Mouse (Mus musculus) E14TG2a.4 (cell line): ENCODE results near the gene Plekha7.

Source experiments
- H3K27me3 ChIP-seq: 2 replicates; pipeline ENCODE4 v1.6.1; 2014; ENCODE audit warnings: low read length, control low read depth; ENCODE audit not compliant: insufficient read depth
- H3K36me3 ChIP-seq: 2 replicates; pipeline ENCODE4 v1.6.1; 2014; ENCODE audit warnings: low read length, control low read depth; ENCODE audit not compliant: insufficient read depth
- H3K4me1 ChIP-seq: replicated peaks from 2 replicates; pipeline ENCODE4 v1.6.1; 2014; ENCODE audit warnings: low read depth, low read length, control low read depth
- H3K4me3 ChIP-seq: replicated peaks from 2 replicates; pipeline ENCODE4 v1.5.1; 2014; ENCODE audit warnings: mild to moderate bottlenecking, low read length
- H3K9me3 ChIP-seq: 2 replicates; pipeline ENCODE4 v1.6.1; 2014; ENCODE audit warnings: low read length, control low read depth
- CTCF ChIP-seq: conservative IDR thresholded peaks from 2 replicates; pipeline ENCODE4 v1.5.1; 2014; ENCODE audit warnings: low read length
- NANOG ChIP-seq: IDR thresholded peaks from 2 replicates; pipeline ENCODE4 v1.6.1; 2014; ENCODE audit warnings: borderline replicate concordance, low read length, mixed read lengths
- POU5F1 ChIP-seq: IDR thresholded peaks from 2 replicates; pipeline ENCODE4 v1.6.1; 2014; ENCODE audit warnings: low read length, borderline replicate concordance

The Plekha7 gene

DNA sequence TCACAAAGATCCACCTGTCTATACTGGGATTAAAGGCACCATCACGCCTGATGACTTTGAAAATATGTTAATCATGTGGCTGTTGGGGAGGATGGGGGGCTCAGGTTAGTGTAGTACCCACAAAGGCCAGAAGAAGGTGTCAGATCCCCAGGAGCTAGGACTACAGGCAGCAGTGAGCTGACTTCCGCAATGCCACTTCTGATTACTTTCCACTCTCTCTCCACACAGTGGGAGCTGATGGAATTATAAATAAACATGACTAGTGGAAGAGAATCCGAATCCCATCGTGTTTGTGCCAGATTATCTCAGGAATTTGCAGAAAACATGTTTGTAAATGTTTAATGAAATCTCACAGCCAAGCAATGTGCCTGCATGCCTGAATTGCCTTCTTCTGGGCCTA is 46.1 kb downstream of the Plekha7 start:
- Histone ChIP-seq H3K4me3 (no peak overlapping the region), H3K9me3 (no peaks in the 10 kb centered on the region), H3K4me1 (peaks cover 94% of the 10 kb centered on the region), H3K36me3 (peaks cover 10% of the 10 kb centered on the region; the same call in 1 of the 2 replicates), H3K27me3 (no peaks in the 10 kb centered on the region)
- peak; percentile 42 for TF ChIP-seq CTCF
- no peak for TF ChIP-seq NANOG

DNA sequence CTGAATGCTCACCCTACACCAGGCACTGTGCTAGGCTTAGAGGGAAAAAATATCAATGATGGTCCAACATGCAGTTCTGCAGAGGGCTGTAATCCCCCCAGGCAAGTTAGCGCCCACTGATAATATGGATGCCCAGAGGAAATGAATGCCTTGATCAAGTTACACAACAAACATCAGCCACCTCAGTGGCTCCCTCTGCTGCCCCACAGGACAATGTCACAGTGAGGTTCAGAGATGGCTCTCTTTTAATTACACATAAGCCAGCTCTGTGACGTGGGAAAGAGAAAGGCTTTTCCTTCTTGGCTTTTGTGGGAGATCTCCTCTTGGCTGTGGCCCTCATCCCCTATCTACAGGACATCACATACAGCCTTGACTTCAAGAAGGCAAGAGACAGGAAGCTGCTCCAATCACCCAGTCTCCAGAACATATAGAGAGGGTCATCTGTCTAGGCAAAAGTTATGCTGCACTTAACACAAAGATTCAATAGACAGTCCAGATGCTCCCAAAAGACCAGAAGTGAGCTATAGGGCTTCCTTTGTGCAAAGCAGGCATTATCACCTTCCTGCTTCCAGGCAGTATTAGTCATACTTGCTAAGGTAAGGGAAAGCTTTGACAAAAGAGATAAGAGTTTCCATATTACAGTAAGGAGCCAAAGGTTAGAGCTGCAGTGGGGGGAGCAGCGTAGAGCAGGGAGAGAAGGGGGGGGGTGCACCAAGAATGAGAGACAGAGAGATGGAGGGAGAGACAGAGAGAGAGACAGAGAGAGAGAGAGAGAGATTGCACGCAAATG is 47.2 kb downstream of the Plekha7 start:
- Histone ChIP-seq H3K9me3 (no peaks in the 10 kb centered on the region), H3K27me3 (no peaks in the 10 kb centered on the region), H3K36me3 (peaks cover 20% of the 10 kb centered on the region), H3K4me3 (no peak overlapping the region), H3K4me1 (peaks cover 86% of the 10 kb centered on the region)
- TF ChIP-seq NANOG, result no peak
- TF ChIP-seq POU5F1, result no peak
- TF ChIP-seq CTCF, result peak; percentile 31

DNA sequence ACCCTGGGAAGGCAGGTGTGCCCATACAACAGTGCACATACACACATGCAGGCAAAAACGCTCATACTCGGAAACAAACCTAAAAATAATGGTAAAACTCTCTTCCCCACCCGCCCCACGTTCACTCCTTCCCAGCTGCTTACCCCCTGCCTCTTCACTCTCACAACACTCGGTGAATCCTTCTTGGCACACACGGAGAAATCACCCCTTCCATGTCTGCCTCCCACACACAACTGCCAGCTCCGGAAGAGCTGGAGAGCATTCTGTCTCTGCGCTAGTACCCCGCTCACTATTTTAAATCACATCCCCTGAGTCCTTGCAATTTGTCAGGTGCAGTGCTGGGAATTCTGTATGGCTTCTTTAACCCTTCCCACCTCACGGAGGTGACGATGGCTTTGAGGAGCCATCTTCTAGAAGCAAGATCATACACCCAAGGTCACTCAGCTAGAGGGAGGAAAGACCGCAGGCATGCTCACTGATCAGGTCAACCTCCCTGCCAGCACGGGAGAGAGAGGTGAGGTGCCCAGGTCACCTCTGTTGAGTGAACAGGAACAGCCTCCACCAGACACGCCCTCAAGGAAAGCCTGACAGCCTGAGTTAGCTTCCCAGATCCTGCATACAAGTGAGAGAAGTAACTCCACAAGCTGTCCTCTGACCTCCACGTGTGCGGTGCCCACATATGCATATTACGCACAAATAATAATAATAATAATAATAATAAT is 49.6 kb downstream of the Plekha7 start:
- Histone ChIP-seq H3K36me3 (peaks cover 23% of the 10 kb centered on the region), H3K4me1 (peaks cover 84% of the 10 kb centered on the region), H3K27me3 (no peaks in the 10 kb centered on the region), H3K4me3 (no peak overlapping the region), H3K9me3 (no peaks in the 10 kb centered on the region)
- no peak for TF ChIP-seq NANOG
- TF ChIP-seq CTCF, result no peak
- TF ChIP-seq POU5F1, result no peak

DNA sequence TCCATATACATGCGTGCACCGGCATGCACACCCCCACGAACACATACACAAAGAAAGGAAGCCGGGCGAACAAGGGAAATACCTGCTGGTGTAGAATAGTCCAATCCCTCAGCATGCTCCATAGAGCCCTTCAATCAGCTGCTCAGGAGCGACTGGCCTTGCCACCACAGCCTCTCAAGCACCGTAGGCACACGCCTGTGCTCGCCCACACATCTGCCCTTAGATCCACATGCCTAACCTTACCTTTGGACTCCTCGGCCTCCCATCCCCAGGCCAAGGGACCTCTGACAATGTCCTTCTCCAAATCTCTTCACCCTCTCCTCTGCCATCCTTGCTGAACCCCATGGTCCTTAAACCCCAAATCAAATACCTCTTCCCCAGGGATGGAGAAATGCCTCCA is 50.2 kb downstream of the Plekha7 start:
- H3K4me1 ChIP-seq, result peaks cover 83% of the 10 kb centered on the region
- no peaks in the 10 kb centered on the region for H3K27me3 ChIP-seq
- TF ChIP-seq NANOG (no peak), CTCF (no peak), POU5F1 (no peak)

DNA sequence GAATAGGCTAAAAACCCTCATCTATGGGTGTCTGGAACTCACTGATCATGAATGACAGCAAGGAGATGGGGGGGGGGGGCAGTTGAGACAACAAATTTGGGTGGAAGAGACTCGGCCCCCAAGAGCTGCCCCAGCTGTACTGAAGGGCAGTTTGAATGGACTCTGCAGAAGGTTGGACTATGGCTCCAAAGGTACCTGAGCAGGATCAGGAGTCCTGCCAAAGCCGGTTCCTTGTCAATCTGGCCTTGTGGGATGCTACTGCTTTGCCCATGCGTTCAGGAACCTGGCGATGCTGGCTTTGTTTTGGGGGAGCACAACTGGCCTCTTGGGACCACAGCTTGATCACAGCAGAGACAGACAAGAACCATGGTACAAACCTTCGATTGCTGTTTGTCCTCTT is 52.5 kb downstream of the Plekha7 start:
- no peaks in the 10 kb centered on the region for H3K27me3 ChIP-seq
- H3K9me3 ChIP-seq, result no peaks in the 10 kb centered on the region
- H3K4me3 ChIP-seq, result no peak overlapping the region
- H3K4me1 ChIP-seq, result peaks cover 82% of the 10 kb centered on the region
- TF ChIP-seq CTCF (no peak), NANOG (no peak)
- peaks cover 23% of the 10 kb centered on the region for H3K36me3 ChIP-seq

More for the DNA sequence above, 50.2 kb downstream of the Plekha7 start:
- H3K4me3 ChIP-seq, result no peak overlapping the region
- no peaks in the 10 kb centered on the region for H3K9me3 ChIP-seq
- H3K36me3 ChIP-seq, result peaks cover 23% of the 10 kb centered on the region

DNA sequence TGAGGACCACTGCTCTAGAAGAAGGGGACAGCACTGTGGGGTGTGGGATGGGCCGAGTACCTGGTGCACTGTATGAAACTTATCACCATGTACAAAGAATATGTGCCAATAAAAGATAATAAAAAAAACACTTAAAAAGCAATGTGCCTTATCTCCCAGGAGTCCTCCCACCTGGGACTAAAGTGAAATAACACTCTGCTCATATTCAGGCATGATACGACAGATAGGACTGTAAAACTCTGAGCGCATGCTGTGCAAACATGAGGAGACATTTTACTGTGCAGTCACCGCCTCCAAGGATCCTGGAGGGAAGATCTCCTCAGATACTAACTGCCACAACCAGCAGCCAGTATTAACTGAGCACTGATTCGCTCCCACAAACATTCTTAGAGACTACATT is 53.5 kb downstream of the Plekha7 start:
- Histone ChIP-seq H3K36me3 (peaks cover 23% of the 10 kb centered on the region), H3K9me3 (no peaks in the 10 kb centered on the region), H3K4me1 (peaks cover 73% of the 10 kb centered on the region), H3K27me3 (no peaks in the 10 kb centered on the region), H3K4me3 (no peak overlapping the region)
- no peak for TF ChIP-seq CTCF

DNA sequence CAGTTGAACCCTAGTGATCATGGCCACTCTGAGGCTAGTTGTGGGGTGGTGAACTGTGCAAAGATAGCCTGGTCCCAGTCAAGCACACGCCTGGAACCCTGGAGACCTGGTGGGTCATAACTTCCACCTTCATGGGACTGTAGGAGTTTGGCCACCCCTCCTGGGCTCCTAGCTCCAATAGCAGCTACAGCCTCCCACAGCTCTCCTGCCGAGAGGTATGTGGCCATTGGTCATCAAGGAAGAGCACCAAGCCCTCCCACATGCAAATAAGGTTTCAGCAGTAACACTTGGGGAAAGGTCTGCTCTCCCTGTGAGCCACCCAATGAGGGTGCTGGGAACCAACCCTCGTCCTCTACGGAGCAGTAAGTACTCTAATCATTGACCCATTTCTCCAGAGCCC is 55.7 kb downstream of the Plekha7 start:
- Histone ChIP-seq H3K4me1 (peaks cover 68% of the 10 kb centered on the region), H3K27me3 (no peaks in the 10 kb centered on the region), H3K4me3 (no peak overlapping the region), H3K36me3 (peaks cover 24% of the 10 kb centered on the region), H3K9me3 (no peaks in the 10 kb centered on the region)
- TF ChIP-seq NANOG, result no peak
- TF ChIP-seq CTCF, result no peak
- TF ChIP-seq POU5F1, result no peak

DNA sequence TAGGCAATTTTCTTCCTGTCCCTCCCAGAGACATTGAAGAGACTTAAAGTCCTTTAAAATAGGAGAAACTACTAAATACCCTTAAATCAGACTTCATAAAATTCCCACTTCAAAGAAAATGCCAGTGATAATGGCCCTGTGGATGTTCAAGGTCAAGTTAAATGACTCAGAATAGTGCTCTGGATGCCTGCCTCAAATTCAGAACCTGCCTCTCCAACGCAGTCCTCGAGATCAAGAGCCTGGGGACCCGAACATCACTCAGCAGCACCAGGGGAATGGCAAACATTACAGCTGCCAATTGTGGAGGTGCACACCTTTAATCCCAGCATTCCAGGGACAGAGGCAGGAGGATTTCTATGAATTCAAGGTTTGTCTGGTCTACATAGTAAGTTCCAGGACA is 56.7 kb downstream of the Plekha7 start:
- Histone ChIP-seq H3K36me3 (peaks cover 16% of the 10 kb centered on the region), H3K9me3 (no peaks in the 10 kb centered on the region), H3K4me3 (no peak overlapping the region), H3K27me3 (no peaks in the 10 kb centered on the region), H3K4me1 (peaks cover 72% of the 10 kb centered on the region)
- TF ChIP-seq CTCF, result no peak
- TF ChIP-seq POU5F1, result no peak
- no peak for TF ChIP-seq NANOG
